Mouse (Mus musculus): Measurements from ENCODE around the gene D430019H16Rik.

DNA sequence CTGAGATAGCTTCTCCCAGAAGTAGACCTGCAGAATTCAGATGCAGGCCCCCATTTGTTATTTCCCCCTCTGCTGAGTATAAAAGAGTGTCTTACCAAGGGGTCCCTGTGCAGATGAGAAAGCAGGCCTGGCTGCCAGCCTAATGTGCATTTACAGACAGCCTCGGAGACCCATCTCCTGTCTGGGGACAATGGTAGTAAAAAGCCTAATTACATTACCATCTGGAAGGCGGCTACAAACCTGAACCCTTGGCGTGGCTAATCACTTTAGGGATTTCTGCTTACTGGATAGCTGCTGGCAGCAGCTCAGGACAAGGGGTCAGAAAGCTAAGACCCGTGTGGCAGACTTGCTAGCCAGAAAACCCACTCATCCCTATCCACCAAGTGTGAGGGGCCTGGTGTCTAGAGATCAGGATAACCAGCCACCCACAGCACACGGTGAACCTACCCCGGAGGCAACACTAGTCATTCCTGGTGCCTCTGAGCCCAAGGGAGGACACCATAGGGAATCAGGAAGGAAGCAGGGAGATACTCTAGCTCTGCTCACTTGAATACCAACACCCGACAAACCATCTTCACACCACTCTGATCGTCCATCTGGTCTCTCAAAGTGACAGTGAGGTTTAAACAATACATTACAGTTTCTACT lies 78.2 kb downstream of the D430019H16Rik start:
- TF ChIP-seq CTCF (conservative IDR thresholded peaks at IDR 0.05; ENCODE audit: low read length) (no peak), POU5F1 (IDR thresholded peaks at IDR 0.05; ENCODE audit: borderline replicate concordance, low read length) (no peak), NANOG (IDR thresholded peaks at IDR 0.05; ENCODE audit: borderline replicate concordance, low read length) (no peak)
